8 mouse cellular contexts compared by ENCODE assay signal in genomic region chr15:95907337-95907736, GRCm38 (mm10).
DNase-seq lines count a peak whose midpoint lies in the region; ATAC-seq lines count a peak whose summit lies in the region.

No protein-coding gene starts in this region.

- 0 out of 2 replicates have a peak, but pooled peaks cover 3% of the 10 kb centered on the region for H3K4me1 ChIP-seq in midbrain, embryonic 16.5 days (ENCODE audit: control insufficient read depth, insufficient read depth, low read length)
- no peaks in the 10 kb centered on the region for H3K4me1 ChIP-seq in midbrain, embryonic 11.5 days (ENCODE audit: control insufficient read depth, insufficient read depth, low read length)
- H3K4me1 ChIP-seq in liver, embryonic 15.5 days (replicated peaks): peaks cover 51% of the 10 kb centered on the region

- H3K36me3 ChIP-seq in midbrain, embryonic 16.5 days (ENCODE audit: control insufficient read depth, insufficient read depth, low read length): no peaks in the 10 kb centered on the region
- no peaks in the 10 kb centered on the region for H3K36me3 ChIP-seq in midbrain, embryonic 11.5 days (ENCODE audit: control insufficient read depth, insufficient read depth, low read length)
- 0 out of 2 replicates have a peak, but pooled peaks cover 2% of the 10 kb centered on the region for H3K36me3 ChIP-seq in liver, embryonic 15.5 days (replicated peaks)

- ATAC-seq in midbrain, embryonic 16.5 days: peak; percentile 80
- no peak for ATAC-seq in midbrain, embryonic 11.5 days (ENCODE audit: low FRiP score)
- ATAC-seq in liver, embryonic 15.5 days (ENCODE audit: insufficient read depth): no peak
- no peak for ATAC-seq in megakaryocyte-erythroid progenitor cell, adult 5-6 weeks (replicated peaks; ENCODE audit: low FRiP score, low TSS enrichment, poor library complexity, severe bottlenecking)

- no peak overlapping the region for H3K27ac ChIP-seq in midbrain, embryonic 16.5 days (ENCODE audit: low read length)
- H3K27ac ChIP-seq in midbrain, embryonic 11.5 days (ENCODE audit: low read depth, low read length): no peak overlapping the region
- H3K27ac ChIP-seq in liver, embryonic 15.5 days (replicated peaks): peak overlapping the region; percentile 52; the same call in 1 of the 2 replicates

- H3K27me3 ChIP-seq in midbrain, embryonic 16.5 days (ENCODE audit: control insufficient read depth, insufficient read depth, low read depth, low read length): no peaks in the 10 kb centered on the region
- no peaks in the 10 kb centered on the region for H3K27me3 ChIP-seq in midbrain, embryonic 11.5 days (ENCODE audit: control insufficient read depth, insufficient read depth, low read length)
- H3K27me3 ChIP-seq in liver, embryonic 15.5 days: no peaks in the 10 kb centered on the region

- H3K4me3 ChIP-seq in midbrain, embryonic 16.5 days (ENCODE audit: low read depth, low read length): no peak overlapping the region
- no peak overlapping the region for H3K4me3 ChIP-seq in midbrain, embryonic 11.5 days (ENCODE audit: low read depth, low read length)
- H3K4me3 ChIP-seq in liver, embryonic 15.5 days (replicated peaks): no peak overlapping the region

- DNase-seq in adrenal gland, adult (ENCODE audit: inconsistent age in 2 of 2, low spot score in 1 of 2): peak; percentile 23 to 53
- DNase-seq in adrenal gland, adult 18-20 months (ENCODE audit: low spot score in 2 of 2): no peak
- DNase-seq in midbrain, embryonic 11.5 days (ENCODE audit: low spot score, missing footprints): no peak
- peak; percentile 21 to 30 for DNase-seq in kidney, adult 8-10 months
- DNase-seq in skeletal muscle tissue, adult 2 months (ENCODE audit: low read depth, low spot score): peak; percentile 77

- H3K9me3 ChIP-seq in midbrain, embryonic 16.5 days (replicated peaks; ENCODE audit: control insufficient read depth, low read length, poor library complexity, severe bottlenecking): no peaks in the 10 kb centered on the region
- no peaks in the 10 kb centered on the region for H3K9me3 ChIP-seq in midbrain, embryonic 11.5 days (ENCODE audit: control insufficient read depth, low read length)
- no peaks in the 10 kb centered on the region for H3K9me3 ChIP-seq in liver, embryonic 15.5 days (replicated peaks)

- no peak overlapping the region for H3K9ac ChIP-seq in midbrain, embryonic 16.5 days (ENCODE audit: low read depth, low read length)
- no peak overlapping the region for H3K9ac ChIP-seq in midbrain, embryonic 11.5 days (ENCODE audit: low read length)
- H3K9ac ChIP-seq in liver, embryonic 15.5 days: peak overlapping the region; percentile 5; the same call in 1 of the 2 replicates

- WGBS in midbrain, embryonic 16.5 days: 77% methylated on average over 10 of the region's 10 CpGs
- 91% methylated on average over 10 of the region's 10 CpGs for WGBS in midbrain, embryonic 11.5 days
- WGBS in liver, embryonic 15.5 days (ENCODE audit: insufficient replicate concordance): 86% methylated on average over 10 of the region's 10 CpGs

- H3K4me2 ChIP-seq in midbrain, embryonic 16.5 days (ENCODE audit: low read length): no peak overlapping the region
- H3K4me2 ChIP-seq in midbrain, embryonic 11.5 days: no peak overlapping the region
- peak overlapping the region; percentile 55 for H3K4me2 ChIP-seq in liver, embryonic 15.5 days

Comparison
In these comparisons a context has a peak if more than half of its experiments do, and no peak if none do; other contexts are left out.
1. DNase-seq: peak in adrenal gland, adult (2 of 2), kidney, adult 8-10 months (2 of 2) and skeletal muscle tissue, adult 2 months (single experiment); none in adrenal gland, adult 18-20 months (0 of 2) and midbrain, embryonic 11.5 days (single experiment).